Mouse (Mus musculus) kidney, adult 2 months (tissue): ENCODE data around the gene Cyren.

Experiments used
- CTCF ChIP-seq: fragments of 200-500 bp; conservative IDR thresholded peaks from 2 replicates; pipeline ENCODE4 v1.5.1; 2011; ENCODE audit warnings: low read depth, mild to moderate bottlenecking, control low read depth, low read length, moderate library complexity, mixed read lengths; ENCODE audit not compliant: insufficient read depth, insufficient read length
- POLR2A ChIP-seq: fragments of 200-500 bp; IDR thresholded peaks from one replicate; pipeline ENCODE4 v1.6.1; 2011; ENCODE audit warnings: low read depth, low read length, control low read depth

DNA sequence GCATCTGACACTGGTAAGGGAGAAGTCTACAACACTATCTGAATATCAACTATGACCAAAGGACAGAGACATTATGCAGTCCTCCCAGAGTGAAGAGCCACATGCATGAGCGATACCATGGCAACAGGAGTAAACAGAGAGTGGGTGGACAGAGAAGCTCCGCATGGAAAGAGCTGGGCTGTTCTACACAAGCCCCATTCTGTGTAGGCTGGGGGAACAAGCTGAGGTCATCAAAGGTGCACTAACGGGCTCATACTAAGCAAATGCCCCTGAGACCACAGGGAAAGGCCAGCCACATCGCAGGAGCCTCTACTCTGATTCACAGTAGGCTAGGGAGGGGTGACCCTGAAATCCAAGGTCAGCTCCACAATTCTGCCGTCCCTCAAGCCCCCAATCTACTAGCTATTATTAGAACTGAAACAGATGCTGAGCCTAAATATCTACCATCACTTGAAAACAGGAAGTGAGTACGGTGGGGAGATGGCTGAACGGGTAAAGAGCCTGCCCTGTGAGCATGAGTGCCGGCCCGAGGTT is 24.1 kb upstream of the Cyren start:
- TF ChIP-seq CTCF, result no peak
- TF ChIP-seq POLR2A, result no peak
